Mouse (Mus musculus) bone marrow macrophage, adult 2 months (primary cell): ENCODE results near the gene Nrg4.

Source experiments
- CTCF ChIP-seq: IDR thresholded peaks from 2 replicates; pipeline ENCODE4 v1.5.1; 2012; ENCODE audit warnings: low read depth, mild to moderate bottlenecking, low read length, moderate library complexity
- POLR2A ChIP-seq: IDR thresholded peaks from 2 replicates; pipeline ENCODE4 v1.6.1; 2012; ENCODE audit warnings: mild to moderate bottlenecking, low read depth, low read length, borderline replicate concordance

DNA sequence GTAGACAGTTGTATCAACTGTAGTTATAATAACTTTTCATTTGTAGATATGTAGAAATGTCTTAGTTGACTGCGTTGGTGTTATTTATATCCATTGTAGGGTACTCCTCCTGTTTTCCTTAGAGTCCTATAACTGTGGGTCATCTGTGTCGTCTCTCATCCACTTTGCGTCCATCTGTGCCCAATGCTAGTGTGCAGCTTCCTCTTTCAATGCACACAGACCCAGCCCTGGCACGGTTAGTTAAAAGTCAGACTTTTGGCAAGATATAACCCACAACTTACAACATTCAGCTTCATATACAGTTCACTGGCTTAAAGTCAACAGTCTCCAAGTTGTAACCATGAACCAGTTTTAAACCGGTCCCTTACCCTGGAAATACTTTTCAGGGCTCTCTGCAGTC is 94.5 kb downstream of the Nrg4 start:
- no peak for TF ChIP-seq POLR2A
- TF ChIP-seq CTCF = no peak
